Mouse (Mus musculus) CH12.LX (cell line): ENCODE data around the gene Fktn. TPM values are rescaled to one million over a fixed set of nuclear protein-coding genes. Genes with fewer than 3 reads are reported as not detected.

Experiments used
- DNase-seq: peaks from one replicate; pipeline ENCODE4 v3.0.0-alpha.2; 2013; ENCODE audit errors: extremely low read depth
- H3K27ac ChIP-seq: 2 replicates; pipeline ENCODE4 v1.5.1; 2012; ENCODE audit warnings: low read depth, mild to moderate bottlenecking, control low read depth, moderate library complexity; ENCODE audit not compliant: insufficient read depth
- H3K27me3 ChIP-seq: replicated peaks from 2 replicates; pipeline ENCODE3; 2012; ENCODE audit warnings: inconsistent platforms
- H3K36me3 ChIP-seq, 2 experiments: replicated peaks in 1 of 2; 2 replicates each; pipeline versions ENCODE3 to v1.6.1; 2012; ENCODE audit warnings: inconsistent platforms in 1 of 2, low read length in 1 of 2, mild to moderate bottlenecking in 1 of 2, mixed read lengths in 1 of 2, moderate library complexity in 1 of 2; ENCODE audit not compliant: control insufficient read depth in 1 of 2, insufficient read depth in 1 of 2
- H3K4me1 ChIP-seq, 2 experiments: 2 replicates each; pipeline ENCODE4 v1.6.1; 2012; ENCODE audit warnings: inconsistent platforms in 1 of 2, moderate library complexity in 1 of 2; ENCODE audit not compliant: insufficient read depth in 2 of 2, control insufficient read depth in 1 of 2
- H3K4me2 ChIP-seq: 2 replicates; pipeline ENCODE4 v1.6.1; 2012; ENCODE audit warnings: low read depth, mild to moderate bottlenecking, control low read depth; ENCODE audit not compliant: poor library complexity, insufficient read depth, severe bottlenecking
- H3K4me3 ChIP-seq, 3 experiments: fragments of 150-350 bp in 1 of 3; sonication (generic) in 1 of 3; replicated peaks in 1 of 3; 2 replicates each; pipeline versions ENCODE3 to v1.5.1; 2011 to 2012; ENCODE audit warnings: low read depth in 2 of 3, low read length in 2 of 3, mild to moderate bottlenecking in 2 of 3, moderate library complexity in 2 of 3, control low read depth in 1 of 3, improper control_type of control experiment in 1 of 3, inconsistent platforms in 1 of 3, mixed read lengths in 1 of 3; ENCODE audit not compliant: poor library complexity in 1 of 3
- H3K79me2 ChIP-seq: replicated peaks from 2 replicates; pipeline ENCODE4 v1.6.1; 2012; ENCODE audit warnings: mild to moderate bottlenecking, moderate library complexity; ENCODE audit not compliant: control insufficient read depth, poor library complexity, insufficient read depth, severe bottlenecking; ENCODE audit errors: extremely low read depth
- H3K9ac ChIP-seq: 2 replicates; pipeline ENCODE4 v1.6.1; 2012; ENCODE audit warnings: low read depth, mild to moderate bottlenecking, control low read depth, moderate library complexity; ENCODE audit not compliant: insufficient read depth
- H3K9me3 ChIP-seq: replicated peaks from 2 replicates; pipeline ENCODE3; 2012; ENCODE audit warnings: low read length, inconsistent platforms, mixed read lengths
- BHLHE40 ChIP-seq: IDR thresholded peaks from 2 replicates; pipeline ENCODE4 v1.6.1; 2011; ENCODE audit warnings: mild to moderate bottlenecking, low read depth, low read length, improper control_type of control experiment
- CHD2 ChIP-seq: IDR thresholded peaks from 2 replicates; pipeline ENCODE4 v1.6.1; 2011; ENCODE audit warnings: low read length, improper control_type of control experiment
- ETS1 ChIP-seq: conservative IDR thresholded peaks from 2 replicates; pipeline ENCODE4 v1.6.1; 2012; ENCODE audit warnings: low read depth, mild to moderate bottlenecking, inconsistent platforms, low read length, improper control_type of control experiment, moderate library complexity
- MEF2A ChIP-seq: IDR thresholded peaks from 2 replicates; pipeline ENCODE4 v1.6.1; 2014; ENCODE audit warnings: low read depth, mild to moderate bottlenecking, inconsistent platforms, low read length, improper control_type of control experiment, borderline replicate concordance
- NELFE ChIP-seq: IDR thresholded peaks from 2 replicates; pipeline ENCODE4 v1.6.1; 2011; ENCODE audit warnings: low read depth, low read length, improper control_type of control experiment
- PAX5 ChIP-seq: IDR thresholded peaks from 2 replicates; pipeline ENCODE4 v1.6.1; 2012; ENCODE audit warnings: low read length, inconsistent platforms, mixed read lengths
- RCOR1 ChIP-seq: conservative IDR thresholded peaks from 2 replicates; pipeline ENCODE4 v1.6.1; 2012; ENCODE audit warnings: low read depth, mild to moderate bottlenecking, inconsistent platforms, low read length, improper control_type of control experiment
- SIN3A ChIP-seq: IDR thresholded peaks from 2 replicates; pipeline ENCODE4 v1.6.1; 2012; ENCODE audit warnings: low read length, improper control_type of control experiment, inconsistent platforms
- TBP ChIP-seq: conservative IDR thresholded peaks from 2 replicates; pipeline ENCODE4 v1.6.1; 2011; ENCODE audit warnings: low read depth, low read length, improper control_type of control experiment
- UBTF ChIP-seq: IDR thresholded peaks from 2 replicates; pipeline ENCODE4 v1.6.1; 2012; ENCODE audit warnings: low read depth, mild to moderate bottlenecking, inconsistent platforms, low read length, improper control_type of control experiment, moderate library complexity
- USF1 ChIP-seq: IDR thresholded peaks from 2 replicates; pipeline ENCODE4 v1.6.1; 2014; ENCODE audit warnings: low read depth, mild to moderate bottlenecking, inconsistent platforms, low read length, improper control_type of control experiment
- dilution Hi-C: fragments of 300-500 bp; cut with MboI; formaldehyde crosslinking; loops from 2 replicates; pipeline ENCODE4 v1.14.3; 2020; ENCODE audit warnings: low sequenced_read_pairs; ENCODE audit not compliant: extremely low pct_unique_long_range_greater_than_20kb, extremely low pct_ligation_motif_present
- in situ Hi-C: fragments of 300-500 bp; cut with MboI; formaldehyde crosslinking; loops from 3 replicates; pipeline ENCODE4 v1.14.3; 2019; ENCODE audit warnings: low sequenced_read_pairs, low pct_ligation_motif_present, low pct_unique_long_range_greater_than_20kb, mixed read lengths
- polyA plus RNA-seq: library from polyadenylated mRNA; unstranded; fragments of >175 nt; gene quantifications from 2 replicates; pipeline ENCODE4 v1.2.1, GENCODE M21; 2012; ENCODE audit warnings: low read depth; ENCODE audit not compliant: insufficient read length
- total RNA-seq, 2 experiments: library from RNA; depleted of rRNA; stranded (reverse); fragments of 300-350 nt in 1 of 2; fragments of >200 nt in 1 of 2; gene quantifications; 2 replicates each; pipeline ENCODE4 v1.2.3; 2012 to 2014

Gene Fktn
- total and polyA plus RNA-seq, 3 experiments = 4.8 to 7.5 (median 5.5) TPM

- no peak overlapping the region for H3K4me2 ChIP-seq
- no peak overlapping the region for H3K9ac ChIP-seq
- H3K27ac ChIP-seq = no peak overlapping the region
- TF ChIP-seq TBP (no peak), MEF2A (no peak), RCOR1 (no peak), PAX5 (no peak), BHLHE40 (no peak), ETS1 (no peak), NELFE (no peak)
- dilution Hi-C loops = no loop called here
- H3K36me3 ChIP-seq = peaks cover 22 to 47% of the 10 kb centered on the region in 2 experiments
- H3K79me2 ChIP-seq = no peaks in the 10 kb centered on the region
- H3K27me3 ChIP-seq = no peaks in the 10 kb centered on the region
- H3K4me3 ChIP-seq = no peak overlapping the region
- peaks cover 0 to 15% of the 10 kb centered on the region in 2 experiments; a peak in 1 of 4 replicates for H3K4me1 ChIP-seq
- no peaks in the 10 kb centered on the region for H3K9me3 ChIP-seq
- peak; percentile 7 for DNase-seq
- in situ Hi-C loops = loop anchor here (5.0 to 10.0 kb wide), 2 partner anchors 47 to 85 kb away; no protein-coding TSS in a partner anchor
Observed at GRCm38 (mm10) chr4:53749831-53750230, 36.0 kb downstream of the Fktn start.

DNA sequence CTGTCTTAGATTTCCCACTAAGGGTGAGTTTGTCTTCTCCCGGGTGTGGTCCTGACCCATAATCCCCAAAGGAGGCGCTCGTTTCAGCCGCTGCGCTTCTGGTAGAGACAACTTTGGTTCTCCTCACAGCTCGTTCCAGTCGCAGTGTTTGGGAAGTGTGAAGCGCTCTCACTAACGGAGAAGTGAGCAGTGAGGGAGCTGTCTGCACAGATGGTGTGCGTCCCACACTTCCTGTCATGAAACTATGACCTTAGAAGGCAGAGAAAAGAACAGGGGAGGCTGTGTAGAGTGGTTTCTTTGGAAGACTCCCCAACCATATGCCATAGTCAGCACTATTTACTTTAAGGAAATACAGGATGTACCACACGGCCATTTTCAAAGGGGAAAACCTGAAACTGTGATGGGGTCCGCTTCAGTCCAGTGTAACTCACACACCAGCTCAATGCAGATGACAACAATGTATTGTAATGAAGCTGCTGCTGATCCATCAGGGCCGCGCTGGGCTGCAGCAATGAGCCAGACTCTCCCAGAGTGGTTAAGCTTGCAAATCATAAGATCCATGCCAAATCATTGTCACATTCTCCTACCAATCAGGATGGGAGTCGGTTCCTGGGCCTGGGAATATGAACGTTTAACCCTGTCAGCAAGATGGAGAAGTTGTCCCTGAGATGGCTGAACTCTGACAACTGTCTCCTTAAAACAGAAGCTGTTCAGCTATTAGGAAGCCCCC, 36.8 kb downstream of the Fktn start:
- Histone ChIP-seq H3K79me2 (no peaks in the 10 kb centered on the region), H3K4me2 (no peak overlapping the region), H3K36me3 (peaks cover 22 to 48% of the 10 kb centered on the region in 2 experiments), H3K4me3 (no peak overlapping the region), H3K9me3 (no peaks in the 10 kb centered on the region), H3K9ac (no peak overlapping the region), H3K27ac (no peak overlapping the region)
- DNase-seq = no peak
- in situ Hi-C loops = no loop called here
- no peak for TF ChIP-seq USF1
- TF ChIP-seq RCOR1 = no peak
- TF ChIP-seq, all 38 proteins: peak for 0
- dilution Hi-C loops = no loop called here
- H3K4me1 ChIP-seq = peaks cover 0 to 15% of the 10 kb centered on the region in 2 experiments; a peak in 1 of 4 replicates
- H3K27me3 ChIP-seq = no peaks in the 10 kb centered on the region

DNA sequence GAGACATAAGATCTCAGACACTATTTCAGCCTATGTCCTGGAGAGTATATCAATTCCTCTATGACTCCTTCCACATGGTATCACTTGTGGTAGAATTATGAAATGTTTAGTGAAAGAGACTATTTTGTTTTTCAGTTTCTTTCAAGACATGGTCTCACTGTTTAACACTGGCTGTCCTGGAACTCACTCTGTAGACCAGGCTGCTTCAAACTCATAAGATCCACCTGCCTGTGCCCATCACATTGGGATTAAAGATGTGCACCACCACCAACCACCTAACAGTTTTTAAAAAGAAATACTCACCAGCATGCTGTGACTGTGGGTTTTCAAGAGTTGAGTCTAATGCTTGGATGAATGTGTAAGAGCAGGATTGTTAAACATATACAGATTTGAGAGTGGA, 43.2 kb downstream of the Fktn start:
- Histone ChIP-seq H3K9ac (no peak overlapping the region), H3K79me2 (no peaks in the 10 kb centered on the region), H3K4me2 (no peak overlapping the region)
- TF ChIP-seq UBTF = no peak
- TF ChIP-seq CHD2 = no peak
- no peak for TF ChIP-seq USF1
- no peak for TF ChIP-seq TBP
- TF ChIP-seq SIN3A = no peak
- TF ChIP-seq PAX5 = no peak
- TF ChIP-seq RCOR1 = no peak
- TF ChIP-seq, all 38 proteins: peak for 0
- dilution Hi-C loops = no loop called here
- Histone ChIP-seq H3K9me3 (no peaks in the 10 kb centered on the region), H3K36me3 (peaks cover 13 to 53% of the 10 kb centered on the region in 2 experiments), H3K27me3 (no peaks in the 10 kb centered on the region), H3K4me3 (no peak overlapping the region), H3K27ac (no peak overlapping the region), H3K4me1 (no peaks in the 10 kb centered on the region)
- in situ Hi-C loops = no loop called here
- DNase-seq = no peak
